Comparison of ENCODE assay signal across 25 mouse cellular contexts in genomic region chr19:6467374-6467979, GRCm38 (mm10).
"Had no signal": no experiment of that assay in that cellular context is flagged by ENCODE, and none has a peak within 500 bp of the region (broad histone marks: within the 10 kb centered on the region; RNA-seq: fewer than 3 reads in every experiment).

No protein-coding gene starts in this region.

- H3K9me3 ChIP-seq: heart, embryonic 13.5 days; heart, embryonic 15.5 days; hindbrain, embryonic 13.5 days; hindbrain, embryonic 15.5 days; intestine, embryonic 15.5 days; kidney, embryonic 15.5 days; limb, embryonic 10.5 days; limb, embryonic 12.5 days had no signal

- H3K27ac ChIP-seq: heart, adult 2 months; heart, embryonic 13.5 days; heart, embryonic 15.5 days; hindbrain, embryonic 13.5 days; hindbrain, embryonic 15.5 days; intestine, embryonic 15.5 days; kidney, embryonic 15.5 days; kidney, postnatal 0 days; left cerebral cortex, adult 2 months; limb, embryonic 10.5 days; limb, embryonic 12.5 days had no signal

- H3K36me3 ChIP-seq: heart, embryonic 13.5 days; heart, embryonic 15.5 days; hindbrain, embryonic 15.5 days; intestine, embryonic 15.5 days; kidney, embryonic 15.5 days; limb, embryonic 10.5 days; limb, embryonic 12.5 days had no signal

- DNase-seq: gastrocnemius, postnatal 14 days; gastrocnemius, postnatal 36 days; heart, adult 11 months; heart, adult 2 months; heart, postnatal 14 days; heart, postnatal 36 days; kidney, adult 18-20 months; kidney, adult 8-10 months; kidney, postnatal 14 days; kidney, postnatal 36 days; liver had no signal

- H3K4me3 ChIP-seq: heart, adult 2 months; heart, embryonic 13.5 days; heart, embryonic 15.5 days; hindbrain, embryonic 13.5 days; hindbrain, embryonic 15.5 days; intestine, embryonic 15.5 days; kidney, embryonic 15.5 days; left cerebral cortex, adult 2 months; limb, embryonic 10.5 days; limb, embryonic 12.5 days had no signal

- H3K27me3 ChIP-seq: hindbrain, embryonic 13.5 days; hindbrain, embryonic 15.5 days; intestine, embryonic 15.5 days; kidney, embryonic 15.5 days had no signal

- H3K4me2 ChIP-seq: heart, embryonic 11.5 days; heart, embryonic 13.5 days; heart, embryonic 15.5 days; hindbrain, embryonic 13.5 days; hindbrain, embryonic 15.5 days; intestine, embryonic 15.5 days; kidney, embryonic 15.5 days; limb, embryonic 12.5 days; liver, embryonic 11.5 days had no signal

- ATAC-seq: inflammation-experienced regulatory T-cells, adult 6 months; intestine, embryonic 15.5 days; intestine, postnatal 0 days had no signal

- H3K9ac ChIP-seq: heart, embryonic 13.5 days; heart, embryonic 15.5 days; hindbrain, embryonic 13.5 days; hindbrain, embryonic 15.5 days; intestine, embryonic 15.5 days; kidney, embryonic 15.5 days; limb, embryonic 12.5 days had no signal
